Mouse (Mus musculus): ENCODE measurements around the gene Plekha5.

- TF ChIP-seq CTCF (IDR thresholded peaks at IDR 0.05; ENCODE audit: low read depth, low read length) (no peak), POLR2A (IDR thresholded peaks at IDR 0.05; ENCODE audit: borderline replicate concordance, low read depth, low read length) (no peak)
Observed at GRCm38 (mm10) chr6:140396687-140397086, 27.2 kb upstream of the Plekha5 start.

All from bone marrow macrophage, adult 2 months (primary cell).